Mouse (Mus musculus): ENCODE data around the gene Calr. TPM values are rescaled to one million over a fixed set of nuclear protein-coding genes. Genes with fewer than 3 reads are reported as not detected.

Calr gene
- total RNA-seq (2021), result 100 to 1,000 TPM; 337 to 380 TPM

- intact Hi-C loops (cut with DNase I), result loop anchor here (5.0 kb wide), 1 partner anchor 55 kb away; the partner anchor contains the start of gene Klf1
Measured at GRCm38 (mm10) chr8:84846722-84847572, at the start of gene Calr. Gene Calr, minus strand, starts transcription at chr8:84846934.

DNA sequence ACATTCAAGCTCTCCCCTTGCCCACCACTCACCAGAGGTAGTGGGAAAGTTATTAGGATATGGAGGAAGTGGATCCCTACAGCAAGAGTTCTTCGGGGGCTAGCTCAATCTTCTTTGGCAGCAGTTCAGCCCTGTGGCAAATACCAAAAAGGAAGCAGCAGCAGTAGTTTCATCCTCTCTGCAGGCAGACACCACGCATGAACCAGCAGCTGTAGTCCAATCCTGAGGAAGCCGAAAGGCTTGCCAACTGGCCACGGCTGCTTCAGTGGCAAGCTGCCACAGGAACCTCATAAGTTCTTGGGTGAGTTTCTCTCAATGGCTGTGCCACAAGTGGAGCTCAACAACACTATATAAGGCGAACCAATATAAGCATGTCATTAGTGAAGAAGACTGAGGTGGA, 49.2 kb upstream of the Calr start:
- intact Hi-C loops (cut with DNase I), result no loop called here
- no peak for DNase-seq

More at GRCm38 (mm10) chr8:84846722-84847572, at the start of gene Calr:
- DNase-seq, result peak; percentile 98

- intact Hi-C loops (cut with DNase I), result no loop called here
- DNase-seq, result peak; percentile 90
Measured at GRCm38 (mm10) chr8:84893709-84894134, 47.0 kb upstream of the Calr start, which contains the start of gene Gcdh. Gene Gcdh, minus strand, starts transcription at chr8:84893921.

DNA sequence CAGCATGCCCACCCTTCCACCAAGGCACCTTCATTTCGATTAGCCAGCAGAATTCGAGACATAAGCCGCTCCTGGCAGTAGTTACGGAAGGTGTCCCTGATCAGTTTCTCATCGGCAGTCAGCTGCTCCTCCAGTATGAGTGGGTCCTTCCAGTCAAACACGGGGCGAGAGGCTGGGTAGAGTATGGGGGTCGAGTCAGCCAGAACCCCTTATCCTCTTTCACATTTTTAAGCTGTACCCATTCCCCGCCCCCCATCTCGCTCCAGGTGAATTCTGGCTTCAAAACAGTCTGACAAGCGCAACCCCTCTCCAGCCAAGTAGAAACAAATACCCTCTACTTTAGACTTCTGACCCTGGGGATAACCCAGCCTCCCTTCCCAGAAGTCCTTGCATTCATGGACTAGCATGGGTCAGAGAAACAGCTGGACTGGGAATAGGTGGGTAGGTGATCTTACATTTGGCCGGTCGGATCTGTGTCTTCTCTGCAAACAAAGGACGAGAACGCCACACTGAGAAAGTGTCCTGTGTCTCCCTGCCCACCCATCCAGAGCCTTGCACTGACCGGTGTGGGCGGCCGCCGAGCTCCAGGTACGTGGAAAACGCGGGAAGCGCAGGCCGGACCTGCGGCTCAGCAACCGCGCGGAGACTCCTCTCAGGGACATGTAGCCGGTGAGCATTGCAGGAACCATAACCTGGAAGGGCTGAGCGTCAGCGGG, 46.4 kb upstream of the Calr start:
- intact Hi-C loops (cut with DNase I), result no loop called here

DNA sequence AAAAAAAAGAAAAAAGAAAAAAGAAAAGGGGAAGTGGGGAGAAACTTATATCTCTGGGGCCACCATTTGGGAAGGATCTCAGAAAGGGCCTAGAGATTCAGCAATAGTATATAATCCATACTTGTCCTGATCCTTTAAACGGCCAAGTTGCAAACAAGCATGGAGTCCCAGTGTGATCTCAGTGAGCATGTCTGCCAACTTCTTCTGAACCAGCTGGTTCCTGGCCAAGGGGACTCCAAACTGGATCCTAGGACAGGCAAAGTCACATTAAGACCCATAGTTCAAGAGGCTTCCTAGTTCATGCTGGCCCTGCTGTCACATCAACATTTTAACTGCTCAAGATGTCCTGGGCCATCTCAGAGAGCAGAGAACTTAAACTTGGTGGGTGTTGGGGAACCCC, 42.4 kb upstream of the Calr start:
- intact Hi-C loops (cut with DNase I), result no loop called here
- no peak for DNase-seq

More for the DNA sequence above, 46.4 kb upstream of the Calr start:
- DNase-seq, result no peak

DNA sequence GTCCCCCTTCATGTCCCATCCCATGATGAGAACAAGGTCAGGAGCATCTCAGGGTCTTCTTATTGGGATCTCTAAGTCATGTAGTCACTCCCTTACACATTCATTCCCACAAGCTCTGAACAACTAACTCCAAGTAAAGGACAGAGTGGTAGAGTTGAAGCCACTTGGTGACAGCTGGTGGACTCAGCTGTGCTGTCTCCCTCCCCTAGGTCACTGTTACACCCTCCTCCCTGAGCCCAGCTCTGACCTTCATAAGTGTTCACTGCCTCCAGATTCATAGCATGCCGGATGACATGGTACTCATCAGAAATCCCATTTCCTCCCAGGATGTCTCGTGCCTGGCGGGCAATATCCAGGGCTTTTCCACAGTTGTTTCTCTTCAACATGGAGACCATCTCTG, 41.5 kb upstream of the Calr start:
- intact Hi-C loops (cut with DNase I), result no loop called here
- DNase-seq, result no peak

DNA sequence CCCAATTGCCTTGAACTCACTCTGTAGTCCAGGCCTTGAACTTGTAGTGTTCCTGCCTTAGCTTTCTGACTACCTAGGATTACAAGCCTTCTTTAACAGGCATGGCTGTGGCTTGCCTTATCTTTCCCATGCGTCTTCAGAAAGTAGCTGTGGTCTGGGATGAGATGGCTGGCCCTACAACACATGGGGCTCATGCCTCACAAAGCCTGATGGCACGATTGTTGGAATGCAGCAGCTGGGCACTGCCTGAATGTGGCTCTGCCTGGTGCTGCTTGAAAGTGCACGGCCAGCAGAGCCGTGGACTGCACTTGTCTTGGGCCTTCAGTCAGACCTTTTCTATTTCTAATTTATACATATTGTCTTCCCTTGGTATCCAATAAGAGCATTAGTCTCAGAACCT, 38.0 kb upstream of the Calr start:
- intact Hi-C loops (cut with DNase I), result no loop called here
- no peak for DNase-seq

GRCm38 (mm10) chr8:84878915-84879314, 32.2 kb upstream of the Calr start:
- intact Hi-C loops (cut with DNase I), result no loop called here

GRCm38 (mm10) chr8:84877297-84878035, 30.7 kb upstream of the Calr start:
- no peak for DNase-seq
- intact Hi-C loops (cut with DNase I), result no loop called here

More at GRCm38 (mm10) chr8:84878915-84879314, 32.2 kb upstream of the Calr start:
- DNase-seq, result no peak

DNA sequence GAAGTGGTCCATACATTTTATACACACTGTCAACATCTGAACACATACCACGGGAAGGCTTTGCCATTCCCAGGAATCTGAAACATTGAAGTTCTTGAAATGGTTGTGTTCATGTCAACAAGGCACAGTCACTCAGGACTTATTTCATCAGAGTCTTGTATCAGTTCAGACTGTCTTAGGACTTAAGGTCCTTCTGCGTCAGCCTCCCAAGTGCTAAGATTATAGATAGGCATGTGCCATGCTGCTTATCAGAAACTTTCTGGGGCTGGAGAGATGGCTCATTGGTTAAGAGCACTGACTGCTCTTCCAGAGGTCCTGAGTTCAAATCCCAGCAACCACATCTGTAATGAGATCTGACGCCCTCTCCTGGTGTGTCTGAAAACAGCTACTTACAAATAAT, 27.6 kb upstream of the Calr start:
- intact Hi-C loops (cut with DNase I), result no loop called here
- DNase-seq, result no peak

DNA sequence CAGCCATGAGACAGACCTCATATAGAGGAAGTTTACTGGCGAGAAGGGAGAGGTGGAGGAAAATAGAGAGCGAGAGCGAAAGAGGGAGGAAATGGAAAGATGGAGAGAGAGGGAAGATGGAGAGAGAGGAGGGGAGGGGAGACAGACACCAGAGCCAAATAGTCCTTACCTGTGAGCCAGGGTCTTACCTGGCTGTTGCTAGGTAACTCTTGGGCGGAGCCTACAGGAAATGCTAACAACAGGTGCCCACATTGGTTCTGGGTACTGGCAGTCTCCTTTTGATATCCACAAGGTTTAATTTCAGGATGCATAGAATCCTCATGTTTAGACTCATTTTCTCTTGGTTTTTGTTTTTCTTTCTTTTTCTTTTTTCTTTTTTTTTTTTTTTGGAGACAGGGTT, 26.3 kb upstream of the Calr start:
- DNase-seq, result no peak
- intact Hi-C loops (cut with DNase I), result no loop called here

DNA sequence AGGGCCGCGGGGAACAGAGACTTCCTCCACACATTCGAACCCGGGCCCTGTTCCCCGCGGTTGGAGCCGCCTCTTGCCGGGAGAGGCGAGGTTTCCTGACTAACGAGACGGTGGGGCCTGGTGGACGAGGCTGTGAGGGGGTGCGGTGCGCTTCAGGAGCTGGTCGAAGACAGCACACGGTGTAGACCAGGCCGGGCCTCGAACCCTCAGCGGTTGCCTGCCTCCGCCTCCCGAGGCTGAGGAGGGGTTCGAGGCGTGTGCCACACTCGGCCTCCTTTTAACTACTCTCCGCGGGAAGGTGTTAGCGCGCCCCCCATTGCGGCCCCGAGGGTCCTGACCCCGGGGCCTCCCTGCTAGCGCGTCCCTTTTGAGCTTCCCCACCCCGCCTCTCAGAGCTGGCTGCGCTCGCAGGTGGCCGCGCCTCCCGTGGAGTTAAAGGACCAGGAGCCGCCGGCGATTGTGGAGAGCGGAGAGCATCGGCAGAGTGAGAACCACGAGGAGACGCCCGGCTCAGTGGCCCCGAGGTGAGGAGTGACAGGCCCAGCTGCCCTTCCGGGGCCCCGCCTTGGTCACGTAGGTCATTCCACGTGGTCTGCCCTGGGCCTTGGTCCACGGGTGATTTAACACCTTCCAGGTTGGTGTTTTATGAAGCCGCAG, 25.7 kb upstream of the Calr start:
- peak; percentile 14 for DNase-seq

DNA sequence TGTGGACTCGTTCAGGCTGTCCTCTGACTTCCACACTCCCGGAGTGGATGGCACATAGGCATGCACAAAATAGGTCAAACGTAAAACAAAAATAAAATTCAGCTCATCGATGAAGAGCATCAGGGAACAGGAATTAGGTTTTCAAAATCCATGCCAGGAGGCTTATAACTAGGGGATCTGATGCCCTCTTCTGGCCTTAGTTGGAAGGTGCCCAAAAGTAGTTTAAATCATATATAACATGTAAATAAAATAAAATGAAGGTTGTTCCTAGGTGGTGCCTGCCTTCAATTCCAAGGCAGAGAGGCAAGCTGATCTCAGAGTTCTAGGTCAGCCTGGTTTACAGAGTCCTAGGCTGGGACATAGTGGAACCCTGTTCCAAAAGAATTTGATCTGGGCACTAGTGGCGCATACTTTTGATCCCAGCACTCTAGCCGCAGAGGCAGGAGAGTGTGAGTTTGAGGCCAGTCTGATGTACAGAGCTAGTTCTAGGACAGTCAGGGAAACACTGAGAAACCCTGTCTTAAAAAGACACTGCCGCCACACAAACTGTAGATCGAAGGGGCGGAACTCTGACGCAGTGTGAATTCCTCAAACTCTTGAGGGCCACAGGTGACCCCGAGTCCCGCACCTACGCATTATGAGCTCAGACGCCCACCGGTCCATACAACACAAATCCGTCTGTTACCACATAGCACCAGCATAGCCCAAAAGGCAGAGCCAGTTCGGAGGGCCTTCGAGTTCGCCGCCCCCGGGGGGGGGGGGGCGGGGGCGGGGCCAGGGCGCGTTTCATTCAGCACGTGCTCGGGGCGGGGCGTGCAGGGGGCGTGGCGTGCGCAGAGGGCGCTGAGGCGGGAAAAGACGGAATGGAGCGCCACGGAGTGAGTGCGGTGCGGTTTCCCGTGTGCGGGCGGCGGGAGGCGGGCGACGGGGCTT, 24.9 kb upstream of the Calr start, which contains the start of gene Syce2:
Syce2 (plus strand) TSS at position 736 of the 933 bp plus-strand sequence.
- peak; percentile 72 to 80 for DNase-seq
- intact Hi-C loops (cut with DNase I), result no loop called here

More for the DNA sequence above, 25.7 kb upstream of the Calr start:
- intact Hi-C loops (cut with DNase I), result no loop called here

GRCm38 (mm10) chr8:84856864-84857441, 10.2 kb upstream of the Calr start, which contains the start of gene Farsa:
Gene Farsa, plus strand, starts transcription at chr8:84856989.
- intact Hi-C loops (cut with DNase I), result loop anchor here (5.0 kb wide), 1 partner anchor 1765 kb away; the partner anchor contains the start of gene Lonp2
- peak; percentile 94 for DNase-seq

- no peak for DNase-seq
- intact Hi-C loops (cut with DNase I), result loop anchor here (5.0 kb wide), 1 partner anchor 1766 kb away; the partner anchor contains the start of gene Lonp2
Measured at GRCm38 (mm10) chr8:84856434-84856833, 9.7 kb upstream of the Calr start.

DNA sequence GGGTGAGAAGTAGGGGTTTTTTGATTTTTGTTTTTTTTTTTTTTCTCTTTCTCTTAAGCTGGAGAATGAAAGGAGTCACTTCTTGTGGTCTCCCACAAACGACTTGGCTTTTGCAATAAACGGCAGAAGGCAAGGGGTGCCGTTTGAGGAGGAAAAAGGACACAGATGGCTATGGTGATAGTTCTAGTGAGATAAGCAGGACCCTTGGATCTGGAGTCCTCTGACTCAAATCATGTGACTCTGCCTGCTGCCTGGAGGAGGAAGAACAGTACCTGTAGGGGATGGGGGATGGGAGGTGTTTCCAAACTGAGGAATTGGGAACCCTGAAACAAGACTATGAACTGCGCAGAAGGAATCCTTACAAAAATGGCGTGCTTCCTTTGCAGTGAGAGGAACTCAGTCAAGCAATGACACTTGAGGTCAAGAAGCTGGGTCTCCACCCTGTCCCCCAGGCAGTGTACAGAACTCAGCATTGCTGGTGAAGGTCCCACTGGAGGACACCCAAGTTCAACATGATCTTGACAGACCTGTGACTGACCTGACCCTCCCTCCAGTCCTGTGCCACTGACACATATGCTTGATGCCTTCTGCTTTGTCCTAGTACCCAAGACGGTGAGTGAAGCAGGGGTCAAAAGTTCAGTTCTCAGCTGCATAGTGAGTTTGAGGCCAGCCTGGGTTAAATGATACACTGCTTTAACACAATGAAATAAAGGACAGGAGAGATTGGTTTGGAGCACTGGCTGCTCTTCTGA, 1.1 kb upstream of the Calr start:
- DNase-seq, result no peak
- intact Hi-C loops (cut with DNase I), result loop anchor here (5.0 kb wide), 1 partner anchor 54 kb away; the partner anchor contains the start of gene Klf1

DNA sequence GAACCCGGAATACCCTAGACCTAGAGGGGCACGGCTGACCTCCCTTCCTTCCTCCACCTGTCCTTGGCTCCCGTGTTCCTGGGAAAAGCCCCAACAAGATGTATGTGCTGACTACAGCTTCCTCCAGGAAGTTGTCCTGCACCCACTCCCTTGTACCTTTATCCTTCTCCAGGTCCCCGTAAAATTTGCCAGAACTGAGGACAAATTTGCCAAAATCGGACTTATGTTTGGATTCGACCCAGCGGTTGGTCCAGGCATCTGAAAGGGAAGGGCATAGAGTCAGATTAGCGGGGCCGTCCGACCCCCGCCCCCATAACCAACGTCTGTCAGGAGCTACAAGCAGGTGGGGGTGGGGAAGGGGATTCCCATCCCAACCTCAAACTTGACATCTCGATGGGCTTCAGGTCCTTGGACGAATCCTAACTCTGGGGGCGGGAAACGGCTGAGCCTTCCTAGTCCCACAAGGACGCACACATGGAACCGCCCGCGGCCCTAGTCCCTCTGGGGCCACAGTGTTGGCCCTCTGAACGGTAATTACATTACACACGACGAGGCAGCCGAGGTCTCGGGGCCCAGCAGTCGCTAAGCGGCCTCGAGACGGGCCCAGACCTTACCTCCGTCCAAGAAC, 526 bp downstream of the Calr start:
- intact Hi-C loops (cut with DNase I), result loop anchor here (5.0 kb wide), 1 partner anchor 56 kb away; the partner anchor contains the start of gene Klf1
- DNase-seq, result peak in 1 of 2 experiments; percentile 38
